Mouse (Mus musculus) bone marrow macrophage, adult 2 months (primary cell): ENCODE measurements around the gene Sh3bp1. TPM values are rescaled to one million over a fixed set of nuclear protein-coding genes. Genes with fewer than 3 reads are reported as not detected.

Source experiments
- H3K27ac ChIP-seq: 2 replicates; pipeline ENCODE4 v1.5.1; 2012; ENCODE audit warnings: low read depth, low read length; ENCODE audit not compliant: insufficient read depth
- H3K4me1 ChIP-seq: 2 replicates; pipeline ENCODE4 v1.6.1; 2012; ENCODE audit warnings: low read length; ENCODE audit not compliant: control insufficient read depth, insufficient read depth
- H3K4me3 ChIP-seq: 2 replicates; pipeline ENCODE4 v1.5.1; 2012; ENCODE audit warnings: mild to moderate bottlenecking, low read length, moderate library complexity; ENCODE audit not compliant: insufficient read depth
- CTCF ChIP-seq: IDR thresholded peaks from 2 replicates; pipeline ENCODE4 v1.5.1; 2012; ENCODE audit warnings: low read depth, mild to moderate bottlenecking, low read length, moderate library complexity
- POLR2A ChIP-seq: IDR thresholded peaks from 2 replicates; pipeline ENCODE4 v1.6.1; 2012; ENCODE audit warnings: mild to moderate bottlenecking, low read depth, low read length, borderline replicate concordance
- polyA plus RNA-seq: library from polyadenylated mRNA; stranded (reverse); fragments of >200 nt; gene quantifications from 2 replicates; pipeline ENCODE4 v1.2.4, GENCODE M21; 2012; ENCODE audit not compliant: missing spikeins, insufficient read depth, insufficient read length

Gene Sh3bp1
- polyA plus RNA-seq: 158 and 180 TPM in 2 replicates

DNA sequence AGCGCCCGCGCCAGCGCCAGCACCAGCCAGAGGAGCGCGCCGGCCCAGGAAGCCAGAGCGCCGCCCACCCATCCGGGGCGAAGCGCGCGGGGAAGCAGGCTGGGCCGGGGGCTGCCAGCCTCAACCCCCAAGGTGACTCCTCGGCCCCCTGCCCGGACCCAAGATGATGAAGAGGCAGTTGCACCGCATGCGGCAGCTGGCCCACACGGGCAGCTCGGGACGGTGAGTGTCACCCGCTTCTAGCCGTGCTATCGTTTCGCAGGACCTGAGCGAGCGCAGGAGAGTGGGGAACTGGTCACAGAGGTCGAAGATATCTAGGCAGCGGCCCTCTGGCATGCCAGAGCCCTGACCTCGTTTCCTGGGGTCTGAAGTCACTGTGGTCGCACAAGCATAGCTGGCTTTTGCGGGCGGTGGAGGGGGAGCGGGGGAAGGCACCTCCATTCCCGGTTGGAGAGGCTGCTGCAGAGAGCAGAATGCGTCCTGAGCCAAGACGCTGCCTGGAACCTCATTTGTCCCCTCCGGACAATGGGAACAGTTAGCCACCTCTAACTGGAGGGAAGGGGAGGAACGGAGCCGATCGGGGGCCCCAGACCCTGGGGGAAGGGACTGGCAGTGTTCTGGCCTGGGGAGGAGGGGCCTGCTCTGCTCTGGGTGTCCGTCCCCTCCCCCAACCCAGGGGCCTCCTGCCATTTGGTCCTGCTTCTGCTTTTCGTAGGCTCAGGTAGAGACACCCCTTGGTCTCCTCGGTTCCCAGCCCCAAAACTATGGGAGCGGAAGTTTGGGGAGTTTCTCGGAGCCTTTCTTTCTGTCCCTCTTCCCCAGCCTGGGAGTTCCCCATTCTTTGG, at the start of gene Sh3bp1:
Gene Sh3bp1, plus strand, starts transcription at position 29 of the 845 bp plus-strand sequence.
- Histone ChIP-seq H3K27ac (peak within 1 kb of the TSS; percentile 89), H3K4me3 (peak within 1 kb of the TSS; percentile 77), H3K4me1 (peaks cover 34% of the 10 kb centered on the region)
- TF ChIP-seq POLR2A (no peak), CTCF (no peak)

GRCm38 (mm10) chr15:78850059-78850824, 49.3 kb upstream of the Sh3bp1 start:
- Histone ChIP-seq H3K4me3 (no peak overlapping the region), H3K27ac (no peak overlapping the region), H3K4me1 (no peaks in the 10 kb centered on the region)
- TF ChIP-seq POLR2A (no peak), CTCF (no peak)

DNA sequence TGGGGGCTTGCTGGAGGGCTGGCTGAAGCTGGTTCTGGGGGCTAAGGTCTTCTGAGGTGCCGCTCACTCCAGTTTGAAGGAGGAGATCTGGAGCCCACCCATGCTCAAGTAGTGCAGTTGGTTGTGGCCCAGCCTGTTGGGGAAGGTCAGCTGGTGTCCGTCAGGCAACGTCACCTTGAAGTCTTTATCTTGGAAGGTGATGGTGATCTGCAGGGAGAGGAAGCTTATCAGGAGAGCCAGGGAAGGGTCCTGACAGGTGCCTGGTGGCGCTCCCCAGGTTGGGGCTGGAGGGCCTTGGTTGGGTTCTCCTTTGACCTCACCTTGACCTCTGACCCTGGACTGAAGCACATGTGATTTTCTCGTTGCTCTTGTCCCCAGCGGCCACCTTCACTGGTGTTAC, 48.6 kb upstream of the Sh3bp1 start:
- TF ChIP-seq POLR2A (no peak), CTCF (no peak)
- Histone ChIP-seq H3K4me1 (no peaks in the 10 kb centered on the region), H3K4me3 (no peak overlapping the region), H3K27ac (no peak overlapping the region)

DNA sequence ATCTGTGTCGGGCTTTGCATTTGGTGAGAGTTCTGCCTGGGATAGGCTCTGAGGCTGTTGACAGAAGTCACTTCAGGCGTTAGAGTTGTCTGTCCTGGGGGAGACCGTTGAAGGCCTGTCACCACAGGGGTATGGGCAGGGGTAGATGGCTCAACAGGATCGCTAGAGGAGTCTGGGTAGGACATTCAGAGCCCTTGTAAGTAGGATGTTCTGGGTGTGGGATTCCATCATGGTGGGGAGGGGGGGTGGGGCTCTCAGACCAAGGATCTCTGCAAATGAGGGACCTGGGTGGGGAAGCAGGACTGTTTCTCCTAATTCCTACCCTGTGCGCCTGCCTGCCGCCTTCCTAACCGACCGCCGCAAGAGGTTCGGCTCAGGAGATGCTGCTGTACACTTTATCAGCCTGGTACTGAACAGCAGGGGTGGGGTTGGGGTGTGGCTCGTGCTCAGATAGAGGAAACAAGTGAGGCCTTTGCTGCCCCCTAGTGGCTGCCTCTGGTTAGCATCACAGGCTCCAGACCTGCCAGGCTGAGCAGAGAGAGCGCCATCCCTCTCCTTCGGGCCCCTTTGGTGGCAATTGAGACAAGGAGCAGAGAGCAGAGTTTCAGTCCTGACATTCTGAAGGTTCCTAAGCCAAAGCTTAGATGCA, 47.9 kb upstream of the Sh3bp1 start:
- Histone ChIP-seq H3K4me3 (no peak overlapping the region), H3K4me1 (no peaks in the 10 kb centered on the region), H3K27ac (no peak overlapping the region)
- TF ChIP-seq CTCF: peak; percentile 72
- TF ChIP-seq POLR2A: no peak

DNA sequence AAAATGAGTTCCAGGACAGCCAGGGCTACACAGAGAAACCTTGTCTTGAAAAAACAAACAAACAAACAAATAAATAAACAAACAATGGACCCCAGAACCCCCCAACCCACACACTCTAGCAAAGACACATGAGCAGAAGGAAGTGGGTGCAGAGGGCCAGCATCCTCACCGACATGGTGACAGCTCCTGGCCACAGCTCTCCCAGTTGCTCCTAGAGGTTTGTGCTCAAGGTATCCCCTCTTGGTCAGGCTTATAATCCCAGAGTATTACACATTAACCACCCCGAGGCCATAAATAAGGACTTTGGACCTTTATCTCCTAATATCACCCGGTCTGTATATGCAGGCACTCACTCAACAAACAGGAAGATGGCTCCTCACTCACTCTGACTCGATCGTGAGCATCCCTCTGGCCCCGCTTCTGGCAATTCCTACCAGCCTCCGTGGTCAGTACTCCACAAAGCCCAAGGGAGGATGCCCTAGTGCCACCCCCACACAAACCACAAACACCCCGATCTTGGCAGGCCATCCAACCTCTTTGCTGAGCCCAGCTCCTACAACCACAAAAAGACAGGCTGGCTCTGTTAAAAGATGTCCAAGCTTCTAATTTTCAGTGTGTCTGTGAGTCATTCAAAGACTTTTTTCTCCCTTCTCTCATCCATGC, 44.1 kb upstream of the Sh3bp1 start, which contains the start of gene Lgals2:
Gene Lgals2, minus strand, starts transcription at position 227 of the 663 bp plus-strand sequence.
- TF ChIP-seq POLR2A: no peak
- TF ChIP-seq CTCF: no peak
- Histone ChIP-seq H3K4me3 (no peak within 1 kb of the TSS), H3K4me1 (peaks cover 16% of the 10 kb centered on the region), H3K27ac (no peak within 1 kb of the TSS)

DNA sequence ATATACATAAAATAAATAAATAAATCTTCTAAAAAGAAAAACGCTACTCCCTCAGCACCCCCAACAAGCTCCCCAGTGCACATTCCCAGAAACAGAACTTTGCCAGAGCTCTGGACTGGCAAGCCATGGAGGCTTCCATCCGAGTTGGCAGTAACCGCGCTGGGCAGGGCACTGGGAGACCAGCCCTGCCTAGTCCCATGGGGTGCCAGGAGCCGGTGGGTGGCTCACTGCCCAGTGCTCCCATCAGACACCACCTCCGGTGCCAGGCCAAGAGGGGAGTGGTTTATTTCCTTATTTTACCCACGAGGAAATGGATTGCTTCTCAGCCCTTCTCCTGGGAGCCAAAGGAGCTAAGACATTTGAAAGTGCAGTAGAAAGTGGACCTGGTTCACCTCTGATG, 42.6 kb upstream of the Sh3bp1 start:
- Histone ChIP-seq H3K4me3 (no peak overlapping the region), H3K4me1 (peaks cover 20% of the 10 kb centered on the region), H3K27ac (no peak overlapping the region)
- no peak for TF ChIP-seq POLR2A
- TF ChIP-seq CTCF: no peak

DNA sequence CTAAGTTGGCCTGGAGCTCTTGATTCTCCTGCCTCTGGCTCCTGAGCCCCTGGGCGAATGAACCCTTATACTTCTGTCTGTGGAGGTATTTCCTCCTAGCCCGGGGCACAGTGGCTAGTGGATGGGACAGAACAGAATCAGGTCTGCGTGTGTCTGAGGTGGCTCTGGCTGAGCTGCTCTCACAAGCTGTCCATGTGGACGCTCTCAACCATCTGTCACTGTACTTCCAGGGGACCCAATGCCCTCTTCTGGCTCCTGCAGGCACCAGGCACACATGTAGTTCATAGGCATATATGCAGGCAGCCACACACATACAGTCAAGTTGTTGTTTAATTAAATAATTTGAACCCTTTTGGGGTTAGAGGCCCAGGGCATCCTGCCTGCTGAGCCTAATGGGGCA, 40.3 kb upstream of the Sh3bp1 start:
- peak overlapping the region; percentile 28; the same call in 1 of the 2 replicates for H3K27ac ChIP-seq
- TF ChIP-seq POLR2A: no peak
- TF ChIP-seq CTCF: no peak
- peaks cover 40% of the 10 kb centered on the region for H3K4me1 ChIP-seq
- no peak overlapping the region for H3K4me3 ChIP-seq

DNA sequence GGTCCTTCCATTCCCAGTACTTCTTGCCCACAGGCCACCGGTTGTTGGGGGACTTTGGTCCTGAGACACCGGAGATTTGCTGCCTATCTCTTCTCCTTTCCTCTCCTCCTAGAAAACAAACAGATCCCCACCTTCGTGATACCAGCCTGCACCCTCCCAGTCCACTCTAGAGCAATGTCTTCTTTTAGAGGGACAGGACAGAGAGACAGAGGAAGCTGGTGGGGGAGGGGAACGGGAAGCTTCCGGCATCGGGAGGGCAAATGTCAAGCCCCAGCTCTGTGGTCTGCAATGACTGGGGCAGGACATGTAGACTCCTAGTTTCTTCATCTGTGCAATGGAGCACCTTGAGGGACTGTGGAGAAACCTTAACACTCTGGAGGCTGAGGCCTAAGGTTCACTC, 39.9 kb upstream of the Sh3bp1 start:
- Histone ChIP-seq H3K27ac (peak overlapping the region; percentile 28; the same call in 1 of the 2 replicates), H3K4me3 (no peak overlapping the region), H3K4me1 (peaks cover 45% of the 10 kb centered on the region)
- no peak for TF ChIP-seq CTCF
- no peak for TF ChIP-seq POLR2A

GRCm38 (mm10) chr15:78862280-78862679, 37.3 kb upstream of the Sh3bp1 start:
- Histone ChIP-seq H3K4me1 (peaks cover 44% of the 10 kb centered on the region), H3K4me3 (no peak overlapping the region), H3K27ac (peak overlapping the region; percentile 82)
- TF ChIP-seq CTCF: no peak
- no peak for TF ChIP-seq POLR2A
